Mouse (Mus musculus) ES-E14 (cell line): Measurements from ENCODE around the gene H2afy.

ENCODE experiments used
- CHD2 ChIP-seq: IDR thresholded peaks from 2 replicates; pipeline ENCODE4 v1.6.1; 2014; ENCODE audit warnings: mild to moderate bottlenecking, low read depth, low read length, inconsistent platforms
- HCFC1 ChIP-seq: IDR thresholded peaks from 2 replicates; pipeline ENCODE4 v1.6.1; 2012; ENCODE audit warnings: low read length, inconsistent platforms, borderline replicate concordance; ENCODE audit not compliant: insufficient read depth
- MAFK ChIP-seq: IDR thresholded peaks from 2 replicates; pipeline ENCODE4 v1.6.1; 2014; ENCODE audit warnings: mild to moderate bottlenecking, low read depth, low read length, inconsistent platforms; ENCODE audit not compliant: insufficient read depth
- ZC3H11A ChIP-seq: IDR thresholded peaks from 2 replicates; pipeline ENCODE4 v1.6.1; 2012; ENCODE audit warnings: low read depth, mild to moderate bottlenecking, inconsistent platforms, low read length, borderline replicate concordance
- ZNF384 ChIP-seq: IDR thresholded peaks from 2 replicates; pipeline ENCODE4 v1.6.1; 2012; ENCODE audit warnings: low read depth, low read length, inconsistent platforms

- TF ChIP-seq ZNF384 (no peak), HCFC1 (no peak), CHD2 (no peak), MAFK (no peak), ZC3H11A (no peak)
Observed at GRCm38 (mm10) chr13:56055720-56056119, 80.4 kb downstream of the H2afy start.
